Mouse (Mus musculus): ENCODE measurements at regions not wholly inside any gene's neighbourhood (a gene's known extent, or its start where the extent isn't known, plus 50 kb on each side); places are given as distances from the start of the nearest gene placed in this dataset.
A peak's percentile ranks its signal among the peaks of the same experiment; 100 is the strongest.

DNA sequence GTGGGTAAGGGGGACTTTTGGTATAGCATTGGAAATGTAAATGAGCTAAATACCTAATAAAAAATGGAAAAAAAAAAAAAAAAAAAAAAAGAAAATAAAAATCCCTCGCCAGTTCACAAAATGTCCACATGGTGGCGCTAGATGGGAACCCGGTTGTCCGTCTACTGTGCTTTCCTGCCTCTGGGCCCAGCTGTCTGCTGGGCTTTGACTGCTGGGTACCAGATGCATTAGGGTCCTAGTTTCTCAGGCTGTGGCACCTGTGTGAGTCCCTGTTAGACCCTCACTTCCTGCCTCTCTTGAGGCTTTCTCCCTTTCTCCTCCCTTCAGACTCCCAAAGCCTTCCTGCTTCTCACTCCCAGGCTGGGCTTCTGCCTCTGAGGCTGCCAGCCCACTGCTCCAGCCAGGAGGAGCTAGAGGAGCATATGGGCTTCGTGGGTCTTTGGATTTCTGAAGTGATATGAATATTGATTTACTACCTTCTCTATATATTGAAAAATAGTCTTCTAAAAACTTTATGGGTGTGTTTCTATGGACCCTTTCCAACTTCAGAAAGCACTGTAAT lies 145.7 kb upstream of the Syt6 start:
- TF ChIP-seq POLR2A (IDR thresholded peaks at IDR 0.05; ENCODE audit: insufficient read depth, low read depth, low read length), result no peak
- peak; percentile 53 for TF ChIP-seq CTCF (IDR thresholded peaks at IDR 0.05)
- no peak for TF ChIP-seq EP300 (IDR thresholded peaks at IDR 0.05; ENCODE audit: insufficient read depth, low read depth, low read length)
